Mouse (Mus musculus) adrenal gland, postnatal 4 days (tissue): Measurements from ENCODE around the gene Cd248. TPM values are rescaled to one million over a fixed set of nuclear protein-coding genes. Genes with fewer than 3 reads are reported as not detected.

Experiments
- DNase-seq, 2 experiments: peaks; one replicate each; pipeline ENCODE4 v3.0.0; 2021 to 2022; ENCODE audit warnings: low spot score in 2 of 2, mixed read lengths in 2 of 2
- long read RNA-seq, 2 experiments: library from polyadenylated mRNA; stranded (forward); transcript quantifications; one replicate each; pipeline ENCODE4 v2.0.0; 2021
- total RNA-seq, 2 experiments: library from RNA; stranded (reverse); gene quantifications; 2 replicates each; pipeline ENCODE4 v1.2.3; 2021

The Cd248 gene
- total RNA-seq = 10 to 100 TPM; 45.8 to 47.6 TPM
- long read RNA-seq, experiment 1, transcript Cd248-201 (1 exons, 2,605 nt) = major isoform, 16 of 16 reads
- long read RNA-seq, experiment 1, partial matches to known transcripts = 0 of 16 reads
- long read RNA-seq, experiment 1, other reads (novel, unspliced or antisense) = 0 of 16 reads
- long read RNA-seq, experiment 2, transcript Cd248-201 (1 exons, 2,605 nt) = major isoform, 36 of 36 reads
- long read RNA-seq, experiment 2, partial matches to known transcripts = 0 of 36 reads
- long read RNA-seq, experiment 2, other reads (novel, unspliced or antisense) = 0 of 36 reads

DNA sequence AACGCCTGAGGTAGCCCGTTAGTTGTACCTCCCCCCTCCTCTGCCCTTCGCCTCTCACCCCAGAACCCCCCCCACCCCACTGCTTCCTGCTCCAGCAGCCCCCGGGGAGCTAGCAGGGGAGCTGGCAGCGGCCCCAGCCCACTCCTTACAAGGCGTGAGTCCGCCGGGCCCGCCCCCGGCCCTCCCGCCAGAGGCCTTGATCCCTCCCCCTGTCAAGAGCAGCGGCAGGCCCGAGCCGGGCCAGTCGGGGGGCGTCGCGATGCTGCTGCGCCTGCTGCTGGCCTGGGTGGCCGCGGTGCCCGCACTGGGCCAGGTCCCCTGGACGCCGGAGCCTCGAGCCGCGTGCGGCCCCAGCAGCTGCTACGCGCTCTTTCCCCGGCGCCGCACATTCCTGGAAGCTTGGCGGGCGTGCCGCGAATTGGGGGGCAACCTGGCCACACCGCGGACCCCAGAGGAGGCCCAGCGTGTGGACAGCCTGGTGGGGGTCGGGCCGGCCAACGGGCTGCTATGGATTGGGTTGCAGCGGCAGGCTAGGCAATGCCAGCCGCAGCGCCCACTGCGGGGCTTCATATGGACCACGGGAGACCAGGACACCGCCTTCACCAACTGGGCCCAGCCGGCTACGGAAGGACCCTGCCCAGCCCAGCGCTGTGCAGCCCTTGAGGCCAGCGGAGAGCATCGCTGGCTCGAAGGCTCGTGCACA is at the start of gene Cd248:
Cd248 (plus strand) TSS at position 212 of the 703 bp plus-strand sequence.
- no peak for DNase-seq

DNA sequence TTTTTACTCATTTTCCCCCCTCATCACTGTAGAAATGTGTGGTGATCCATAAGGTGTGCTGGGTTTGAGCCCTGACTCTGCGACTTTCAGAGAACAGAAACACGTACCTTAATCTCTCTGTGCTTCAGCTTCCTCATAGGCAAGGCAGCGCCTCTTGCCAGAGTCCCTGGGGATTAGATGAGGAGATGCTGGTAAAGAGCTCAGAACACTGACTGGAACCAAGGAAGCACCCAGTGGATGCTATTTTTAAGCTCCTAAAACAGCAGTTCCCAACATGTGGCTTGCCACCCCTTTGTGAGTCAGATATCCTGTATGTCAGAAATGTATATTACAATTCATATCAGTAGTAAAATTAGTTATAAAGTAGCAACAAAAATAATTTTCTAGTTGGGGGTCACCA is 49.7 kb upstream of the Cd248 start:
- no peak for DNase-seq

GRCm38 (mm10) chr19:5021416-5021815 is 46.5 kb upstream of the Cd248 start:
- DNase-seq = no peak

DNA sequence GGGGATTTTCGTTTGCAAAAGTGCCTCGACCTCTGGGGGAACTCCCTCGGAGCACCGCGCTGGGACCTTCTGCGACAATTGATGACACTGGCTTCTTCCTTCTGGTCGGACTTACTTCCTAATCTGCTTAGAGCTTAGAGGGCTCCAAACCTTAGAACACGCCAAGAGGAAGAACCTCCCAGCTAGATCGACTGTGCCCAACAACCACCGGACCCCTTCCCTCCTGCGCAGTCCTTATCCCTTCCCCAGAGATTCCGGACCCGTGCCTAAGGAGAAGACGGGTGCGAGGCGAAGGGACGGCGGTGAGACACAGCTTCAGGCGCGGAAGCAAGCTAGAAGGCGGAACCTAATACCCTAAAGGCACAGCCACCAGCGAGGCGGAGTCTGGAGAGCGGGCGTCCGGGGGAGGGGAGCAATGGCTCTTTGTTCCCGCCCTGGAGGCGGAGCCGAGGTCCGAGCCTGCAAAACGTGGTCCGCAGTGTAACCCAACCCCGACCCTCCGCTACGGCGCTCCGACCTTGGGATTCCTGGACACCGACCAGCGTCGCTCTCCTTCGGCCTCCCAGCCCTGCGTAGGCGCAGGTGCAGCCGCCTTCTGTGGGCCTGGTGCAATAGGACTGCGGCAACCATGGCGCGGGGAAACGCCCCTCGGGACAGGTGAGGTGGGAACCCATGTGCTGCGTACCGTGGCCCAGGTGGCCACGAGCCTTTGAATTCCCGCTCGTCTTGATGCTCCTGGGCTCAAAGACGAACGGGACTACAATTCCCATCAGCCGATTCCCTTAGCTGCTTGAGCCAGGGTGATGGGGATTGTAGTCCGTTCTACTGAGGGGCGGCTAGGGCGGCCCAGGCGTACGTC is 44.0 kb upstream of the Cd248 start, which contains the start of gene Slc29a2:
Slc29a2 (plus strand) TSS at position 240 of the 859 bp plus-strand sequence.
- peak; percentile 76 to 84 for DNase-seq

GRCm38 (mm10) chr19:5026111-5026510 is 41.8 kb upstream of the Cd248 start:
- no peak for DNase-seq

DNA sequence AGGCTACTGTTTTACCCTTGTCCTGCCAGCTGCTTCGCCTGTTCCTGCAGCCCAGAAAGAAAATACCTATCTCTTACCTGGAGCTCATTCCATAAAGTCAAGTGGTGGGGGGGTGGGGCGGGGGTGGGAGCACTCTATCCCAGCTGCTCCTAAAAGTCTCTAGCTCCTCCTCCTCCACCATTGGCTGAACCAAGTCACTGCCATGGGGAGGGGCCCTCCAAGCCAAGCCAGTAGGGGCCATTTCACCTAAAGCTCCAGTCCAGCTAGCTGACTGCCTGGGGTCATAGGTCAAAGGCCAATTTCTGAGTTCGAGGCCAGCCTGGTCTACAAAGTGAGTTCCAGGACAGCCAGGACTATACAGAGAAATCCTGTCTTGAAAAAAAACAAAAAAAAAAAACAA is 35.2 kb upstream of the Cd248 start:
- no peak for DNase-seq

DNA sequence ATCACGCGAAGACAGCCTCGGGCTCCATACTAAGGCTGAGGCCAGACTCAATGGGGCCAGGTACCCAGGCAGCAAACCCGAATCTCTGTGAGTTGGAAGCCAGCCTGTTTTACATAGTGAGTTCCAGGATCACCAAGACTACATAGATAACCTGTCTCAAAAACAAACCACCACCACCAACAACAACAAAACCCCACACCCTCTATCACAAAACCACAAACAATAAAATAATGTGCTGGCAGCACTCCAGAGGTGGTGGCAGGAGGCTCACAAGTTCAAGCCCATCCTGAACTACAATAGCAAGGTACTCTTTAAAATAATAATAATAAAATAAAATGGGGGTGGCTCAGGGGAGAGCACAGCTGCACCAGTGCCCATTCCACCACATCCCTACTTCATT is 31.3 kb upstream of the Cd248 start:
- no peak for DNase-seq

DNA sequence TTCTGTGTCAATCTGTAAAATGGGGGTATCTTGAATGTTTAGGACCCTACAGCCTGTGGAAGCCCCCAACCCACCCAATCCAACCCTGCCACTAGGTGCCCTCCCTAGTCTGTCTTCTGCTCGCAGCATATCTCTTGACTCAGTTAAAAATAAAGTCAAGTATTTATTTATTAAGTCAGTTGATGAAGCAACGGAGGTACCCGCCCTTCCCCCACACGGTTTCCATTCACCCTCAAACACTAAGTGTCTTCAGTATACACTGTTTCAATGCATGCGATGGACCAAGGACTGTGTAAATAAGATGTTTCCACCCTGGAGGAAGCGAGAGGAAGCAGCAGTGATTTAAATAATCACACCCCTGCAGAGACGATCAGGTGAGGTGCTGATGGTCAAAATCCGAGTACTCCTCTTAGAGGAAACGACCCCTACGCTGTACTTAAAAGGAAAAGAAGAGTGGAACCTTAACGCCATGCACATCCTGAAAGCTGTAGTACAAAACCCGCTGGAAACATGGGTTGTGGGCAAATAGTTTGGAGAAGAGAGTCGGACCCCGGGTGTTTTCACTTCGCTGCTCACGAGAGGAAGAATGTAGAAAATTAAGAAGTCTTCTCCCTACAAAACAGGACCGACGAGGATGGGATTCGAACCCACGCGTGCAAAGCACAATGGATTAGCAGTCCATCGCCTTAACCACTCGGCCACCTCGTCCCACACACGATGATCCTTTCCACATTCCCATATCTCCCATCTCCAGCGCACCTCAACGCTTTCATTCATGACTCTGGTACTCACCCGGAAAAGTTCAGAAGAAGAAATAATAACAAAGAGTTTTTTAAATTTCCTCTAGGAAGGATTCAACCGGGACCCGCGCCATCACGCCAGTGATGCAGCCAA is 30.0 kb upstream of the Cd248 start:
- peak in 1 of 2 experiments; percentile 63 for DNase-seq

- peak; percentile 72 to 76 for DNase-seq
These were observed 29.1 kb upstream of the Cd248 start, which contains the start of the genes B4gat1 and AC124502.3 for GRCm38 (mm10) chr19:5038709-5039156. Gene B4gat1 (plus strand): TSS chr19:5038826. Gene AC124502.3 (plus strand): TSS chr19:5038891.

DNA sequence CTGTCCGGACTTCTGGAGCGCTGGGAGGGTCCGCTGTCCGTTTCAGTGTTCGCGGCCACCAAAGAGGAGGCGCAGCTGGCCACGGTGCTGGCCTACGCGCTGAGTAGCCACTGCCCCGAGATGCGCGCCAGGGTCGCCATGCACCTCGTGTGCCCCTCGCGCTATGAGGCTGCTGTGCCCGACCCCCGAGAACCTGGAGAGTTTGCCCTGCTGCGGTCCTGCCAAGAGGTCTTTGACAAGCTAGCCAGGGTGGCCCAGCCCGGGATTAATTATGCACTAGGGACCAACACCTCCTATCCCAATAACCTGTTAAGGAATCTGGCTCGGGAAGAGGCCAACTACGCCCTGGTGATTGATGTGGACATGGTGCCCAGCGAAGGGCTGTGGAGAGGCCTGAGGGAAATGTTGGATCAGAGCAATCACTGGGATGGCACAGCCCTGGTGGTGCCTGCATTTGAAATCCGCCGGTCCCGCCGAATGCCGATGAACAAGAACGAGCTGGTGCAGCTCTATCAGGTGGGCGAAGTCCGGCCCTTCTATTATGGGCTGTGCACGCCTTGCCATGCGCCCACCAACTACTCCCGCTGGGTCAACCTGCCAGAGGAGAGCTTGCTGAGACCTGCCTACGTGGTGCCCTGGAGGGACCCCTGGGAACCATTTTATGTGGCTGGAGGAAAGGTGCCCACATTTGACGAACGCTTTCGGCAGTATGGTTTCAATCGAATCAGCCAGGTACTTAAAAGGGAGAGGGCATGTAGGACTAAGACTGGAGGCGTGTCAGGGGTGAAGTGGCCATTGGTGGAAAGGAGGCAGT is 28.4 kb upstream of the Cd248 start:
- no peak for DNase-seq

- peak; percentile 73 to 86 for DNase-seq
These were observed 26.9 kb upstream of the Cd248 start, which contains the start of gene Brms1 for GRCm38 (mm10) chr19:5040862-5041523. Gene Brms1 (plus strand): TSS chr19:5041354.

GRCm38 (mm10) chr19:5041588-5041987 is 26.3 kb upstream of the Cd248 start:
- no peak for DNase-seq

- no peak for DNase-seq
These were observed 22.3 kb upstream of the Cd248 start for GRCm38 (mm10) chr19:5045531-5045930.

DNA sequence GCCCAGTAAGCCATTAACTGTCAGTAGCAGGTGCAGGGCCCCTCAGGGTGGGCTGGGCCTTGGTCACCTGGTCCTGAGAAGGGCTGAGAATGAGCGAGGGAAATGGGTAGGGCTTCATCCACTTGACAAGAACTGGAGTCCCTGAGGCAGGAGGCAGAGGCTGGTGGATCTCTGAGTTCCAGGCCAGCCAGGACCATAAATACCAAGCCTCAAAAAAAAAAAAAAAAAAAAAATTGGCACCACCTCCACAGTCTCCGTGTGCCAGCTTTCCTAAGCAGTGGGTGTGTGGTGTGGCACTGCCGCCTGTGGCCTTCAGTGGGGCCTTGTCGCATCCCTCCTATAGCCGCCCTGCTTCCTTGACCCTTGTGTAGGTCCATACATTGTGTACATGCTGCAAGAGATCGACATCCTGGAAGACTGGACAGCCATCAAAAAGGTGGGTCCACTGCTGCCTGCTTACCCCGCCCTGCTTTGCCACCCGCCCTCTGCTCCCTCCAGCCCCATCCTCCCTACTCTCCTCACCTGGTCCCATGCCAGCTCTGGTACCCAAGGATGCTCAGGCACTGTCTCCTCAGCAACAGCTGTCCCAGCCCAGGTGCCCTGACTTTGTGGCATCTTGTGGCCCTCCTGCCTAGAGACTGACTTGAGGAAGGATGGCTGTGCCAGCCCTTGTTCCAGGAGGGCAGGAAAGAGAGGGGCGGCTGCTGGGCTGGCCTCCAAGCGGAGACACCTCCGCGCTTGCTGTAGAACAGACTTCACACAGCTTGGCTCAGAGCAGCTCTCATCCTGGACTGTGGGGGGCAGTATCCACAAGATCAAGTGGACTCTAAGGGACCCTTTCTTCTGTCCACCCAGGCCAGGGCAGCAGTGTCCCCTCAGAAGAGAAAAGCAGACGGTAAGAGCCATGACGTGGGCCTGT is 19.5 kb upstream of the Cd248 start:
- no peak for DNase-seq

DNA sequence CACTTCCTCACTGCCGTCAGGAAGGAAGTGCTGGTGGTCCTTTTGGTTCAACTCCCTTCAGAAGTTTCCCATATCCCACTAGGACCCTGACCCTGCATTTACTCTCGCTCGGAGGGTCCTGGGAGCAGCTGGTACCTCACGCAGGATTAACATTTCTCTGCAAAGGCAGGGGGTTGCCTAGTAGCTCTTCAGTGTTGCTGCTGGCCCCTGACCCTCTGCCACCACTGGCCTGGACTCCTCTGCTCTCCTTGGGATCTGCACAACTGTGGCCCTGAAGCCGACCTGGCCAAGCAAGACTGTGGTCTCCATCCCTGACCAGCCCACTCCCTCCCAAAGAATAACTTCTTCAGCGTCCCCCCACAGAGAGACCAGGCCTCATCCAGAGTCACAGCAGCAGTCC is 18.6 kb upstream of the Cd248 start:
- DNase-seq = no peak

DNA sequence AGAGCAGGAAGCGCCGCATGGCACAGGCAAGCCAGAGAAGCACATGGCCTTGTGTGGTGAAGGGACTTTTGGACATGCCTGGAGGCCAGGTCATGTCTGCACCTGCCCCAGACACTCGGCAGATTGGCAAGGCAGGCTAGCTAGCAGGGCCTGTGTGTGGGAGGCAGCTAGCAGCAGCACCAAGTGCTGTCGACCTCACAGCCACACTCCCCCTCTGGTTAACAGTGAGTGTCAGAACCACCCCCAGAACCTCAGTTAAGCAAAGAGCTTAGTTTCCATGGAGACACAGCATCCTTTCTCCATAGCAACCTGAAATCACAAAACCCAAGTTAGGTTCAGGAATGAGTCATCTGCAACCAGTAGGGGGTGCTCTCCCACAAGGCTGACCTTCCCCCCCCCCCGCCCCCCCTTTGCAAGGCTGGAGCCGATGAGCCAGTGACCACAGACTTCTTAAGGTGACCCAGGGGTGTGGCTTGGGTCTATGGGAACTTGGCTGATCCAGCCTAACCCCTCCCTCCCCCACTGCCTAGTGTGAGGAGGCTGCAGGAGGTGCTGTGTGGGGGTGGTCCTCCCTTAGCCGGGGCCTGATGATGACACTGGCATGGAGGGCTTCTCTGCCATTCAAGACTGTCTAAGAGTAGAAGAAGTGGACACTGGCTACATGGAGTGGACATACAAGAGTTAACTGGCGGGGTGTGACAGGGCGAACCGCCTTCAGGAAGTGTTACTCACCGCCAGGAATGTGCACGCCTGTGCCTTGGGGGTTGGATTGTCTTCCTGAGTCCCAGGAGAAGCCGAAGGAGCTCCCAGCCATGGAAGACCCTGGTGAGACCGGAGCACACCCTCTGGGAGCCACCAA is 17.6 kb upstream of the Cd248 start, which contains the start of gene Rin1:
Rin1 (plus strand) TSS at position 435 of the 859 bp plus-strand sequence.
- DNase-seq = no peak

DNA sequence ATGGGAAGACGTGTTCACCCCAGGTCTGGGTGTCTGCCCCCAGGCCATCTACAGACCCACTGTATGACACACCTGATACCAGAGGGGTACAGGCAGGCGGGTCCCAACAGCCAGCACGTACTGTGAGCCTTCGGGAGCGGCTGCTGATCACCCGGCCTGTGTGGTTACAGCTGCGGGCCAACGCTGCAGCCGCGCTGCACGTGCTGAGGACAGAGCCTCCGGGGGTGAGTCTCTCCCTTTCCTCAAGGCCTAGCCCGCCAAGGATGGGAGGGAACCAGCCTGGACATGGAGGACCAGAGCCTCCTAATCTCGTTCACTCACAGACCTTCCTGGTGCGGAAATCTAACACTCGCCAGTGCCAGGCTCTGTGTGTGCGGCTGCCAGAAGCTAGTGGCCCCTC is 16.8 kb upstream of the Cd248 start:
- DNase-seq = no peak
